Mouse (Mus musculus): ENCODE results near the gene Ppp1r9b.

The Ppp1r9b gene

DNA sequence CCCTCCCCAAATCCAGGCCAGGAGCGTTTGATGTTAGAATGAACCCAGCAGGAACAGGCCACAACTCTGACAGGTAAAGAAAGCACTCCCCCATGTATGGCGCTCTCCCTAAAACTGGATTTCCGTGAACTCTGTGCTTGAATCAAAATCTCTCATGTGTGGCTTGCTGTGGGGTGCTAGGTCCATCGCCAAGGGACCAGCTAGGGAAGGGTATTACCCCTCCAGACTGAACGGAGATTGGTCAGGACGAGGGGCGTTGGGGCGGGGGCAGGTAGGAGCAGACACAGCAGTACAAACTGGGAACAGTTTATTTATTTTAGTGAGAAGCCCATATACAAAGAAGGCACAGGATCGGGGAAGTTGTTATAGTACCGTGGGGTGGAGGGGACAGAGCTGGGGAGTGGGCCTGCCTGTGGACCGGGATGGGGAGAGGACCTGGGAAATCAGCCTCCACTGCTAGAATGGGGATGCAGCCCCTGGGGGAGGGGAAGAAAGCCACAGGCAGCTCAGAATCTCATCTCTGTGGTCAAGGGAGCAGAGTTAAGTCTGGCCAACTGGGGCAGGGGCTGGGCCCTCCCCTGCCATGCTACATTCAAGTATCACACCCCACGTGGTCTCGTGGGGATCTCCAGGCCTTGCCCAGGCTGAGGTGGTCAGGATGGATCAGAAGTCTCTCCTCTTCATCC lies 53.5 kb downstream of the Ppp1r9b start:
- no peak for DNase-seq (ENCODE audit: low spot score in 2 of 2)

DNA sequence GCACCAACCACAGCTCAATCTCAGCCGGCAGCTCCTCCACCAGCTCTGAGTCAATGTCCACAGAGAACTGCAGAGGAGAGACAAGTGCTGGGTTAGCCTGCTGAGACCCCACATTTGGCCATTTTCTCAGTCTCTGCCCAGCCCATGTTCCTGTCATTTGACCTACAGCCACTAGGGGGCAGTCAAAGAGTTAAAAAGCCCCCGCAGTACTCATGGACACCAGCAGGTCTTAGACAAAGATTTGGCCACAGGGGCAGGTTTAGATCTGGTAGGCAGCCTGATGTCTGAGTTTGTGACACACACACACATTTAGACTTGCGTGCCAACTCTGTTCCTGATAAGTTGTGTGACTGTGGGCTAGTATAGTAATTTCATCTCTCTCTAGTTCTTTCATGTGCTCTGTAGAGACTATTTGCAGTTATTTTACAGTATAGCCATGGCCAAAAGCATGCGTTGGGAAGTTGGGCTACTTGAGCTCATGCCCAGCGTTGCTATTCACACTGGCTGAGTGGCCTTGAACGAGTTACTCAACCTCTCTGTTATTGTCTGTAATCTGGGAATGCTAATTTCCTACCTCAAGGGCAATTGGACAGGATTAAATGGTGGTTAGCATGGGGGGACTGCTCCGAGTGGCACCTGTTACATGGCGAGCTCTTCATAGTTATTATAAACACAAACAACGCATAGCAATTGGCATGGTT lies 56.3 kb downstream of the Ppp1r9b start:
- DNase-seq (ENCODE audit: low spot score in 2 of 2), result peak; percentile 64 to 67

DNA sequence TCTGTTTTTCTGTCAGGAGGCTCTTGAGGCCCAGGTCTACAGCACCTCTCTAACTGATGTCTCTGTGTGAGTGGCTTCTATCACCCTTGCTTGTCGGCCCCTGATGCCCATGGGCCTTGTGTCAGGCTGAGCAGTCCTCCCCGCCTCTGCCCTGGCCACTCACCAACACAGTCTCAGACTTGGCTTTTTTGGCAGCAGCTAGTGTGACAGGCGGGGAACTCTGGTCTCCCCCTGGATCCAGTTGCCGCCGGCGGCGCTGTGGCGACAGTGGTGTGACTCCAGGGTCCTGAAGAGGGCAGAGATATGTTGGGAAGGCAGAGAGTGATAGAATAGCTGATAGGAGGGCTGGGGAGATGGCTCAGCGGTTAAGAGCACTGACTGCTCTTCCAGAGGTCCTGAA lies 62.2 kb downstream of the Ppp1r9b start:
- no peak for DNase-seq (ENCODE audit: low spot score in 2 of 2)
